Mouse (Mus musculus): ENCODE data around the gene Olfr740. TPM values are rescaled to one million over a fixed set of nuclear protein-coding genes. Genes with fewer than 3 reads are reported as not detected.

Olfr740 gene
- not detected in 2 replicates for polyA plus RNA-seq (2012; rRNA removed)

DNA sequence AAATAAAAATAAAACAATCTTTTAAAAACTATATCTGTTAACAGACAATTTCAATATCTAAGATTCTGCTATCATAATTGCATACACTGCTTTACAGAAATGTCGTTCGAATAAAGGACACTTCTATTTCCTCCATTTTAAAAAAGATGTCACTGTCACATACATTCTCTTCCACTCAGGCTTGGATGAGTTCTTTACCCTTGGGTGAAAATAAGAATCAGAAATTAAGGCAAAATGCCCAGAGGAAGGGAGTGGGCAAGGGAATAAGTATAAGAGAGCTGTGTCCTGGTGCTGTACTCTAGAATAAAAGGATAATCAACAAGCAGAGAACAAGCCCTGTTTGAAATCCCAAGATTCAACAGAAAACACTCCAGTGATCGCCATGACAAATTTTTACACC is at the start of gene Olfr740:
Olfr740 (plus strand) TSS at position 301 of the 400 bp plus-strand sequence.

DNA sequence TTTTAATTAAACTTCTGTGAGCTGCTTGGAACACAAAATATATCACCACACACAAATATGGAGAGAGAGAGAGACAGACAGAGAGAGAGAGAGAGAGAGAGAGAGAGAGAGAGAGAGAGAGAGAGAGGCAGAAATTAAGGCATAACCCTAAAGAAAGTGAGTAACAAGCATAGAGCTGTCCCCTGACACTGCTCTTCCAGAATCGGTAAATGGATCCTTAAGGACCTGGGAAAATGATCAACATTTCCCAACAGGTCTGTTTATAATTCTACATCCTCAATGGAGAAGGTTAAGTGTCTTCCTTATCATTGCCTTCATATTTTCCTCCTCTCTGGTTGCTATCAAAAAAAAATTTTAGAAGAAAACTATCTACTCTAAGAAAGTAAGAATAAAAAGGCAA is 38.1 kb upstream of the Olfr740 start, which contains the start of gene Olfr738:
Olfr738 (plus strand) TSS at position 301 of the 400 bp plus-strand sequence.

DNA sequence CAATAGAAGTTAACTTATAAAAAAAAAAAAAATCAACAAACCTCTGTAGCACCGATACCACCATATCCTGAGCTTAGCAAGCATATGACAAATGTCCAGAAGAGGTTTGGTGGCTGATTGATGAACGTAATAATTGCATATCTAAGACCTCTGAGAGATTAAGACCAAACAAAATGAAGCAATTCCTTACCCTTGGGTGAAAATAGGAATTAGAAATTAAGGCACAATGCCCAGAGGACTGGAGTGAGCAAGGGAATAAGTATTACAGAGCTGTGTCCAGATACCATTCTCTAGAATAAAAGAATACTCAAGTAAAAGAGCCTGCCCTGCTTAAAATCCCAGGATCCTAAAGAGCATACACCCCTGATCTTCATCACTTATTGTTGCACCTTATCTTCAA is 27.0 kb upstream of the Olfr740 start, which contains the start of gene Olfr739:
Olfr739 (plus strand) TSS at position 301 of the 400 bp plus-strand sequence.

DNA sequence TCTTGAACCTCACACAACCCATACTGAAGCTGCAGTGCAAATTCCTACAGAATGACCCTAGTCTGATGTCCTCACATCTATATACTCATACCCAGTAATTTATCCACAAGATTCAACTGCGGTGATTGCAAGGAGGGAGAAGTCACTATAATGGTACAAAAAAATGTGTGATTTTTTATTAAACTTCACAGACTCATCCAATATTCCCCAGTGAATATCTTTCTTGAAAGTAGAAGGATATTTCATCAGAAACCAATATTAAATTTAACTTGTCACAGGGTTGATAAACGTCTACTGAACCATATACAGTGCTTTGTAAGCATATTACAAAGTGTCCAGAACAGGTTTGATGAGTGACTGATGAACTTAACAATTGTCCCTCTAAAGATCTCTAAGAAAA is 27.1 kb downstream of the Olfr740 start, which contains the start of gene Olfr741:
Olfr741 (plus strand) TSS at position 301 of the 400 bp plus-strand sequence.

DNA sequence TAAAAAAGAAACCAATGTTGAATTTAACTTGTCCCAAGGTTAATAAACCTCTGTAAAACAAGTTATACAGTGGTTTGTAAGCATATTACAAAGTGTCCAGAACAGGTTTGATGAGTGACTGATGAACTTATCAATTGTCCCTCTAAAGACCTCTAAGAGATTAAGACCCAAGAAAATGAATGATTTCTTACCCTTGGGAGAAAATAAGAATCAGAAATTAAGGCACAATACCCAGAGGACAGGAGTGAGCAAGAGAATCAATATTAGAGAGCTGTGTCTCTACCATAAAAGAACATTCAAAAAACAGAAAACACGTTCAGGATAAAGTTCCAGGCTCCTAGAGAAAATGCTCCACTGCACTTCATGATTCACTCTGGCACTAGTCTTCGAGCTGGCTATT is 58.0 kb downstream of the Olfr740 start, which contains the start of gene Olfr742:
Olfr742 (plus strand) TSS at position 301 of the 400 bp plus-strand sequence.

Other genes starting within 250 kb of the Olfr740 start
- not detected in 2 replicates for gene Olfr731, start 203.7 kb upstream of the Olfr740 start, polyA plus RNA-seq (2012; rRNA removed)
- not detected in 2 replicates for gene Olfr732, start 161.3 kb upstream of the Olfr740 start, polyA plus RNA-seq (2012; rRNA removed)
- gene Olfr733, start 144.0 kb upstream of the Olfr740 start, polyA plus RNA-seq (2012; rRNA removed) = not detected in 2 replicates
- not detected in 2 replicates for gene Olfr734, start 118.8 kb upstream of the Olfr740 start, polyA plus RNA-seq (2012; rRNA removed)
- not detected in 2 replicates for gene Olfr735, start 96.7 kb upstream of the Olfr740 start, polyA plus RNA-seq (2012; rRNA removed)
- 0.02 TPM in 2 replicates for gene Tlr11, start 87.6 kb upstream of the Olfr740 start, polyA plus RNA-seq (2012; rRNA removed)
- gene Olfr736, start 64.4 kb upstream of the Olfr740 start, polyA plus RNA-seq (2012; rRNA removed) = not detected in 2 replicates
- not detected in 2 replicates for gene Olfr738, start 38.0 kb upstream of the Olfr740 start, polyA plus RNA-seq (2012; rRNA removed)
- not detected in 2 replicates for gene Olfr739, start 26.9 kb upstream of the Olfr740 start, polyA plus RNA-seq (2012; rRNA removed)
- gene Olfr741, start 27.2 kb downstream of the Olfr740 start, polyA plus RNA-seq (2012; rRNA removed) = not detected in 2 replicates
- gene Olfr742, start 58.1 kb downstream of the Olfr740 start, polyA plus RNA-seq (2012; rRNA removed) = not detected in 2 replicates
- not detected in 2 replicates for gene Olfr743, start 76.3 kb downstream of the Olfr740 start, polyA plus RNA-seq (2012; rRNA removed)
- gene Olfr744, start 169.3 kb downstream of the Olfr740 start, polyA plus RNA-seq (2012; rRNA removed) = not detected in 2 replicates
- gene Olfr745, start 193.8 kb downstream of the Olfr740 start, polyA plus RNA-seq (2012; rRNA removed) = not detected in 2 replicates
- not detected in 2 replicates for gene Olfr746, start 201.5 kb downstream of the Olfr740 start, polyA plus RNA-seq (2012; rRNA removed)
- gene Olfr747, start 247.7 kb downstream of the Olfr740 start, polyA plus RNA-seq (2012; rRNA removed) = not detected in 2 replicates

Measured in stomach, adult 2 months (tissue).